Mouse (Mus musculus) retina, adult 2 months (tissue): ENCODE measurements around the gene Gnb5.

Experiments
- DNase-seq: peaks from one replicate; pipeline ENCODE4 v3.0.0-alpha.2; 2012; ENCODE audit warnings: low read depth, low spot score

The Gnb5 gene

GRCm38 (mm10) chr9:75306126-75306898, at the start of gene Gnb5:
Gene Gnb5, plus strand, starts transcription at chr9:75306288.
- DNase-seq = peak; percentile 84

- DNase-seq = no peak
Observed at GRCm38 (mm10) chr9:75258792-75259191, 47.3 kb upstream of the Gnb5 start.

GRCm38 (mm10) chr9:75259656-75260055, 46.4 kb upstream of the Gnb5 start:
- no peak for DNase-seq

- DNase-seq = no peak
Observed at GRCm38 (mm10) chr9:75261332-75261872, 44.7 kb upstream of the Gnb5 start.

GRCm38 (mm10) chr9:75262235-75262826, 43.8 kb upstream of the Gnb5 start:
- DNase-seq = no peak

DNA sequence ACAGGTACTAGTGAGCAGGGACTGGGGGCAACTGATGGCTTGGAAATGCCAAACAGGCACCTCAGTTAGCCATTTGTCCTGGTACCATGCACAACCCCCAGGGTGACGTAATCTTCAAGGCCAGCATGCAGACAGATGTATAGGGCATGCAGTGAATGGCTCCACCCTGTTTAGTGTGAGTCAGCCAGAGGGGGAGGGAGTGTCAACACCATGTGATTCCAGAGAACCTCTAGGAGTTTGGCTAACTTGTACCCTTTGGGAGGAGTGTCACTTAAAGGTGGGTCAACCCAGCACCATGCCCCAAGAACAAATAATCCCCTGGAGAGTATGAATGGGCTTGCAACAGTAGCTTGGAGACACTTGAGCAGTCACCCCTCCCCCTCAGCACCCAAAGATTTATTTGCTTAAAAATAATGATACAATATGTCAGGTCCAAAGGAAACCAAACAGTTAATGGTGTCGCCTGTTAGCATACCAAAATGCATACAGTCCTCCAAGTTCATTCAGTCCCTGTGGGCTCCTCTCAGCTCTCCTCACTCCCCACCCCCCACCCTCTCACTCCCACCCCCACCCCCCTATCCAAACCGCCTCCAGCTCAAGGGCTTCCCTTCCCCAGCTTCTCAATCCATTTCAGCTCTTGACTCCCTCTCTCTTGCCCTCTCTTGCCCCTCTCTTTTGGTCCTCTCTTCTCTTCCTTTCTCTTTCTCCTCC, 41.9 kb upstream of the Gnb5 start:
- no peak for DNase-seq

- DNase-seq = no peak
Observed at GRCm38 (mm10) chr9:75267147-75267546, 38.9 kb upstream of the Gnb5 start.

DNA sequence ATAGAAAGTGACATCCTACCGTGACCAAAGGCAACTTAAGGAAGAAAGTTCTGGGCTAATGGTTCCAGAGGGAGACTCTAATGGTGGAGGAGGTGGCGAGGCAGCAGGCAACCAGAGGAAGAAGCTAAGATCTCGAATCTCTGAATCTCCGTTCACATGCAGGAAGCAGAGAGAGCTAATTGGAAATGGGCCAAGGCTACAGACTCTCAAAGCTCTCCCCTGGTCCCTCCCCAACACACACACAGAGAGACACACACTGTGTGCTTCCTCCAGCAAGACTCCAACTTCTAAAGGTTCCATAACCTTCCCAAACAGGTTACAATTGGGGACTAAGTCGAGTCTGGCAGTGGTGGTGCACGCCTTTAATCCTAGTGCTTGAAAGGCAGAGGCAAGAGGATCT, 35.7 kb upstream of the Gnb5 start:
- DNase-seq = no peak

DNA sequence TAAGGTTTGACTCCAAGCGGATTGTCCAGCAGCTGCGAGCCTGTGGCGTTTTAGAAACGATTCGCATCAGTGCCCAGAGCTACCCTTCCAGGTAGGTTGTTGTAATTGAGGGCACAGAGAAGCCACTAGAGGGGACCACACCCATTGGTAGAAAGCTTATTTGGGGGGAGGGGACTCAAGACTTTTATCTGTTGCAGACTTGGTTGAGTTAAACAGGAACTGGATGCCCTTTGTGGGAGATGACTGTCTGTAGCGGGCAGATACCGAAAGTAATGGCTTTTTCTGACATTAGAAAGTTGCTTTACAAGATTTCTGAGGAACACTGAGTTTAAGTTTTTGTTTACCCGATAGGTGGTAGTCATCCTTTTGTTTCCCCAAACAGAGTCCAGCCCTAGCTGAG, 34.5 kb upstream of the Gnb5 start:
- DNase-seq = no peak

DNA sequence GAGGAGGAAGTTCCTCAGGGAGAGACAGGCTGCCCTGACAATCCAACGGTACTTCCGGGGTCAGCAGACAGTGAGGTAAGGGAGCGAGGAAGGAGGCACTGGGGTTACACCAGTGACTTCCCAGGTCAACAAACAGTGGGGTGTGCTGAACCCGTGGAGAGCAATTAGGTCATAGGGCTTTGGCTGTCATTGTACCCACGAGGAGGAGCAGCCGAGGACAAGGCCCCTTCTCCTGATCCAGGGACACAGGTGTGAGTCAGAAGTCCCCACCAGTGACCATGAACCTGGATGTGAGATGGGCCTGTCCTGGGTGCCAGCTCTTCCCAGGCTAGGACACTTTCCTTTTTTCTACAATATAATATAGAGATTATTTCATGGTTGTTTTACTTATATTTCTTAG, 32.4 kb upstream of the Gnb5 start:
- no peak for DNase-seq

DNA sequence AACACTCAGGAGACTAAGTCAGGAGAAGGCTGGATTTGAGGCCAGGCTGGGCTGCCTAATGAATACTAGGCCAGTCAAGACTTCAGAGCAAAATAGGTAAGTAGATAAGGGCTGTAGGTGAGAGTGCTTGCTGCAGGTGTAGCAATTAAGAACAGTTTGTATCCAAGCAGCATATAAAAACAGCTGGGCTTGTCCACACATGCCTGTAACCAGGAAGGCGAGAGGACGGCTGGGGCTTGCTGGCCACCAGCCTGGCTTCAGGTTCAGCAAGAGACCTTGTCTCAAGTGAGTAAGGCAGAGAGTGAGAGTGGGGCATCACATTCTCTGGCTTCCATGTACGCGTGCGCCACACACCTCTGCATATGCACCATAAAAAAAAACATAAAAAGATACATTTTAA, 31.6 kb upstream of the Gnb5 start:
- DNase-seq = no peak

- no peak for DNase-seq
Observed at GRCm38 (mm10) chr9:75275051-75275450, 31.0 kb upstream of the Gnb5 start.

- no peak for DNase-seq
Observed at GRCm38 (mm10) chr9:75280814-75281213, 25.3 kb upstream of the Gnb5 start.

DNA sequence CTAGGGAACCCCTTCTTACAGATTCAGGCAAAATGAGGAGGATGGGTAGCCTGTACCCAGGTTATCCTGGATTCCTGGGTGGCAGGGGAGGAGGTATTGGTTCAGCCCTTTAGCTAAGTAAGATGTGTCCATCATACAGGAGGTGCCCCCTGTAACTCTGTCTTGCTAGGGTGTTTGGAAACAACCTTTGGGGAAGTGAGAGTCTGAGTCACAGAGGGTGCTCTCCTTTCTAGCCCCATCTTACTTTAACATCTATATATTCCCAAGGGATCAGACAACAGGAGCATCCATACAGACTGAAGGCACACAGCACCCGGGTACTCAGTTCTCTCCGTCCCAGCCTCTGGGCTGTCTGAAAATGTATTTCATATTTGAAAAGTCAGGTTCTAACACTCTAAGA, 23.9 kb upstream of the Gnb5 start:
- DNase-seq = no peak

- DNase-seq = peak; percentile 50
Observed at GRCm38 (mm10) chr9:75282830-75283229, 23.3 kb upstream of the Gnb5 start.

DNA sequence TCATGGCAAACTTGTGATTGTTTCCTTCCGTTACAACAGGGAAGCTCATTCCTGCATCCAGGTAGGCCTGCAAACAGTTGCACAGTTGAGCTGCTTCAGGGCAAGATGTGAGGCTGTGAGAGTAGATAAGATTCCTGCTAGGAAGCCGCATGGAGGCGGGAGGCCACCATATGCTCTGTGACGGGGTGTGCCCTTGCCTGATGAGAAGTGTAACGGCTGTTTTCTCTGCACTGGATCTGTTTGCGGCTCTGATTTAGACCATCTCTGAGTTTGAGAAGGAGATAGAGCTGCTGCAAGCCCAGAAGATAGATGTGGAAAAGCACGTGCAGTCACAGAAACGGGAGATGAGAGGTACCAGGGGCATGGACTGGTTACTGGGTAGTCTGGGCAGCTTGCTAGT, 22.5 kb upstream of the Gnb5 start:
- no peak for DNase-seq

DNA sequence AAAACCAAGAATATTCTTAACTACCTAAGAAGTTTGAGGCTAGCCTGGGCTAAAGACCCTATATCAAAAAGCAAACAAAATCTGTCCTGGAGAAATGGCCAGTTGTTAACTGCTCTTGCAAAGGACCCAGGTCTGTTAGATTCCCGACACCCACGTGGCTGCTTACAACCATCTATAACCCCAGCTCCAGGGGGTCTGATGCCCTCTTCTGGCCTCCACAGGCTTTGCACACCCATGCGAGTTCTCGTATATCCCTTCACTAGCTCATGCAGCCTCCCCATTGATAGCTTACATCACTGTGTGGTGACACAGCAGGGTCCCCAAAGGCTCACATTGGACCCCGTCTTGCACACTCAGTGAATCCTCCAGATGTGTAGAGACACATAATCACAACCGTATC, 20.7 kb upstream of the Gnb5 start:
- no peak for DNase-seq

DNA sequence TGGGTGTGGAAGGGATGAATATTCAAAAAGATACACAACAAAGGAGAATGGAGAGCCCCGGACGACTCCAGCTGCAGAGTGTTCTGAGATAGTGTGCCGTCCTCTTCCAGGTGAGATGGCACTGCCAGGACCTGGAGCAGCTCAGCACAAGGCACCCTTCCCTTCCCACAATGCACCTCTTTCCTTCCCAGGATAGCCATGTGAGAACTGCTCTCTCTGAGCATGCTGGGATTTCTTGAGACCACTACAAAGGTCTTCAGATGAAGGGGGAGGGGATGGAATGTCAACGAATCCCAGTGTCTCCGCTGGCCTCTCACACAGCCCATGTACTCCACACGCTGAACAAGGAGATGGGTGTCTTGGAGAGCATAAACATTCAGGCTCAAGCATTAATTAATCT, 18.5 kb upstream of the Gnb5 start:
- DNase-seq = no peak

DNA sequence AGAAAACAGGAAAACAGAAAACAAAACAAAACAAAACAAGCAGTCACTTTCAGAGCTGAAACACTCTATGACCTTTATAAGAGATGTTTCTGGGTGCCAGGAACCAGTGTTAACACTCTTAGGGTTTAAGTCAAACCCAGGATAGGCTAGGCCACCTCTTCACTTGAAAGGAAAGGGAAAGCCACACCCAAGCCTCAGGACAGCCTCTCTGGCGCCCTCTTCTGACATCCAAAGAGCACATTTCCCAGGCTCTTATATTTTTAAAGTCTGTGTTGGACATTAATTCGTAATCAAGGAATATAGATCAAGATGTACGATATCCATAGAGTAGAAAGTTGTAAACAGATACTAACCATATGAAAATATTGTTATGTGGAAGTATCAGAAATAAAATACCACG, 16.5 kb upstream of the Gnb5 start:
- no peak for DNase-seq

DNA sequence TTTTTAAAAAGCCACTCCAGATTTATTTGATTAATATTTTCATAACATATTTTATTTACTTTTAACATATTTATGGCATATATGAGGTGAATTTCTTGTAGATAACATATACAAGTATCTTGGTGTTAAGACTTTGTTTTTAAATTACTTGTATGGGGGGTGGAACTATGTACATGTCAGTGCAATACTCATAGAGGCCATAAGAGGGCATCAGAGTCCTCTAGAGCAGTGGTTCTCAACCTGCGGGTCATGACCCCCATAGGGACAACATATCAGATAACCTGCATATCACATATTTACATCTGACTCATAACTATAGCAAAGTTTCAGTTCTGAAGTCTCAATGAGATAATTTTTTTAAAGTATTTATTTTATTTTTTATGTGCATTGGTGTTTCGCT, 6.7 kb upstream of the Gnb5 start:
- peak; percentile 60 for DNase-seq

- no peak for DNase-seq
Observed at GRCm38 (mm10) chr9:75303033-75303432, 3.1 kb upstream of the Gnb5 start.

DNA sequence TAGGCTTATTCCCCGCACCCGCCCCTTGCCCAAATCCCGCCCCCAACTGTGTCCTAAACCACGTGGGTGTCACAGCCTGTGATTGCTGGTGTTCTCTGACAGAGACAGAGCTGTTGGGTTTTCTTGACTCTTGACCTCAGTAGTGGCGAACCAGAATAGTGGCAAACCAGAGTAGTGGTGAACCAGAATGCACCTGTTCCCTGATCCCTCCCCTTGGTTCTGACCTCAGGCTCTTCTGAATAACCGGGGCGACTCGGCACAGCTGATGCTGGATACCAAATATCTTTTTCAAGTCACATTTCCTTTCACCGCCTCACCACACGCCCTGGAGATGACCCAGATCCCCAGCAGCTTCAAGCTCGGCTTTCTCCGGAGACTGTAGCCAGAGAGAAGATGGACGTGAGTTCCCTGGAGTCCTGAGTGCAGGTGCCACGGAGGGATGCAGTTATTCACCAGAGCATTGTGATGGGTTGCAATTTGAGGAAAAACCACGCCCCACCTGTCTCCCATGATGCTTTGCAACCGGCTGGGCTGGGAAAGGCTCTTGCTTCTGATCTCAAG, 2.3 kb upstream of the Gnb5 start:
- DNase-seq = no peak
